Comparison of ENCODE assay signal across 19 mouse cellular contexts in the genomic region with DNA sequence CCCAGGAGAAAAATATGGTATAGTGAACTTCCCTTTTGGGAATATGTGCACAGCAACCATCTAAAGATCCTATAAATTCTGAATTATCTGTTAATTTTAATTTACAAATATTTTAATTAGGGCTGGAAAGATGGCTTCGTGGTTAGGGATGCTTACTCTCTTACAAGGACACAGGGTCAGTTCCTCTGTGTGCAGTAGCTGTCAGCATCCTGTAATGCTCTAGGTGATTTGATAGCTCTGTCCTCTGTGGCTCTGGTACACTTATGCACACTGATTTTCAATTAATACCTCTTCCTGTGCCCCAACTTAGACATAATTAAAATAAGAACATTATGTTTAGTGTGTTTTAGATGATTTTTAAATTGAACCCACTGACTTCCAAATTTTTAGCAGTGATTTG.
"Had no signal": no experiment of that assay in that cellular context is flagged by ENCODE, and none has a peak within 500 bp of the region (broad histone marks: within the 10 kb centered on the region; RNA-seq: fewer than 3 reads in every experiment).

No protein-coding gene starts in this region.

- DNase-seq: heart, postnatal 36 days; heart, postnatal 4 days; kidney, adult 11 months had no signal

- H3K27ac ChIP-seq: heart, embryonic 10.5 days; heart, embryonic 13.5 days; heart, embryonic 15.5 days; hindbrain, embryonic 10.5 days; hindbrain, embryonic 12.5 days; hindbrain, embryonic 13.5 days; hindbrain, embryonic 14.5 days; hindbrain, embryonic 15.5 days; hindbrain, postnatal 0 days; intestine, embryonic 15.5 days; kidney, embryonic 15.5 days; kidney, postnatal 0 days; layer of hippocampus, adult 2 months had no signal

- H3K36me3 ChIP-seq: heart, embryonic 10.5 days; heart, embryonic 12.5 days; heart, embryonic 13.5 days; heart, embryonic 15.5 days; hindbrain, embryonic 10.5 days; hindbrain, embryonic 12.5 days; hindbrain, embryonic 13.5 days; hindbrain, embryonic 15.5 days; intestine, embryonic 15.5 days; kidney, embryonic 15.5 days had no signal

- H3K27me3 ChIP-seq: heart, embryonic 12.5 days; heart, embryonic 13.5 days; heart, embryonic 15.5 days; hindbrain, embryonic 12.5 days; hindbrain, embryonic 13.5 days; hindbrain, embryonic 15.5 days; intestine, embryonic 15.5 days; kidney, embryonic 15.5 days had no signal

- H3K9ac ChIP-seq: heart, embryonic 12.5 days; heart, embryonic 13.5 days; heart, embryonic 15.5 days; hindbrain, embryonic 12.5 days; hindbrain, embryonic 13.5 days; hindbrain, embryonic 14.5 days; hindbrain, embryonic 15.5 days; intestine, embryonic 15.5 days; kidney, embryonic 15.5 days had no signal

- H3K4me3 ChIP-seq: heart, embryonic 10.5 days; heart, embryonic 12.5 days; heart, embryonic 13.5 days; heart, embryonic 15.5 days; hindbrain, embryonic 10.5 days; hindbrain, embryonic 12.5 days; hindbrain, embryonic 13.5 days; hindbrain, embryonic 15.5 days; intestine, embryonic 15.5 days; kidney, embryonic 15.5 days; layer of hippocampus, adult 2 months had no signal

- ATAC-seq: inflammation-experienced regulatory T-cells, adult 6 months had no signal

- H3K9me3 ChIP-seq: heart, embryonic 10.5 days; heart, embryonic 12.5 days; heart, embryonic 13.5 days; heart, embryonic 15.5 days; hindbrain, embryonic 10.5 days; hindbrain, embryonic 12.5 days; hindbrain, embryonic 13.5 days; hindbrain, embryonic 15.5 days; intestine, embryonic 15.5 days; kidney, embryonic 15.5 days had no signal

- H3K4me2 ChIP-seq: heart, embryonic 11.5 days; heart, embryonic 12.5 days; heart, embryonic 13.5 days; heart, embryonic 15.5 days; hindbrain, embryonic 12.5 days; hindbrain, embryonic 13.5 days; hindbrain, embryonic 14.5 days; hindbrain, embryonic 15.5 days; intestine, embryonic 15.5 days; kidney, embryonic 15.5 days had no signal

- H3K4me1 ChIP-seq: heart, embryonic 10.5 days; heart, embryonic 12.5 days; heart, embryonic 13.5 days; heart, embryonic 15.5 days; hindbrain, embryonic 10.5 days; hindbrain, embryonic 12.5 days; hindbrain, embryonic 13.5 days; hindbrain, embryonic 15.5 days; intestine, embryonic 15.5 days; kidney, embryonic 15.5 days had no signal
